Mouse (Mus musculus) forebrain, embryonic 14.5 days (tissue): ENCODE results near the gene Cdh4. TPM values are rescaled to one million over a fixed set of nuclear protein-coding genes. Genes with fewer than 3 reads are reported as not detected.

Source experiments
- ATAC-seq: fragments of 200-750 bp; cut with Nextera tagmentation; 2 replicates; pipeline ENCODE4 v1.8.0; 2017; ENCODE audit warnings: mild to moderate bottlenecking, moderate library complexity
- DNase-seq: peaks from one replicate; pipeline ENCODE4 v3.0.0-alpha.2; 2015; ENCODE audit warnings: low spot score
- H3K27ac ChIP-seq: fragments of 300-500 bp; sonication (generic); 2 replicates; pipeline ENCODE4 v1.5.1; 2014; ENCODE audit warnings: low read depth, mild to moderate bottlenecking, control low read depth, low read length, moderate library complexity
- H3K27me3 ChIP-seq: fragments of 300-500 bp; sonication (generic); replicated peaks from 2 replicates; pipeline ENCODE4 v1.6.1; 2014; ENCODE audit warnings: low read length, control low read depth, mixed read lengths; ENCODE audit not compliant: control insufficient read depth, insufficient read depth
- H3K36me3 ChIP-seq: fragments of 300-500 bp; sonication (generic); 2 replicates; pipeline ENCODE4 v1.6.1; 2014; ENCODE audit warnings: low read length, control low read depth; ENCODE audit not compliant: control insufficient read depth, insufficient read depth
- H3K4me1 ChIP-seq: fragments of 300-500 bp; sonication (generic); 2 replicates; pipeline ENCODE4 v1.6.1; 2014; ENCODE audit warnings: antibody characterized with exemption, low read length, control low read depth; ENCODE audit not compliant: control insufficient read depth, insufficient read depth
- H3K4me2 ChIP-seq: fragments of 300-500 bp; sonication (generic); 2 replicates; pipeline ENCODE4 v1.6.1; 2014; ENCODE audit warnings: mild to moderate bottlenecking, control low read depth, low read length
- H3K4me3 ChIP-seq: fragments of 300-500 bp; sonication (generic); 2 replicates; pipeline ENCODE4 v1.5.1; 2014; ENCODE audit warnings: low read depth, low read length, control low read depth
- H3K9ac ChIP-seq: fragments of 300-500 bp; sonication (generic); 2 replicates; pipeline ENCODE4 v1.6.1; 2014; ENCODE audit warnings: mild to moderate bottlenecking, low read length, control low read depth, moderate library complexity
- H3K9me3 ChIP-seq: fragments of 300-500 bp; sonication (generic); replicated peaks from 2 replicates; pipeline ENCODE4 v1.6.1; 2016; ENCODE audit warnings: low read length, control low read depth, mixed read lengths; ENCODE audit not compliant: control insufficient read depth
- WGBS: fragments of 180-500 bp; shearing (Covaris S2); extraction: QIAGEN DNeasy Blood & Tissue Kit; methylation state at CpG from one replicate; pipeline ENCODE4 v1.1.7; 2014; 5-methylcytosine and 5-hydroxymethylcytosine counted together
- polyA plus RNA-seq: library from polyadenylated mRNA; unstranded; fragments of >200 nt; fragmentation: Nextera tagmentation; extraction: Ambion mirVana; gene quantifications from 2 replicates; pipeline ENCODE4 v1.2.1, GENCODE M21; 2014

Cdh4 gene
- polyA plus RNA-seq, 1 experiment from 2014 or later, result 35.0 TPM

DNA sequence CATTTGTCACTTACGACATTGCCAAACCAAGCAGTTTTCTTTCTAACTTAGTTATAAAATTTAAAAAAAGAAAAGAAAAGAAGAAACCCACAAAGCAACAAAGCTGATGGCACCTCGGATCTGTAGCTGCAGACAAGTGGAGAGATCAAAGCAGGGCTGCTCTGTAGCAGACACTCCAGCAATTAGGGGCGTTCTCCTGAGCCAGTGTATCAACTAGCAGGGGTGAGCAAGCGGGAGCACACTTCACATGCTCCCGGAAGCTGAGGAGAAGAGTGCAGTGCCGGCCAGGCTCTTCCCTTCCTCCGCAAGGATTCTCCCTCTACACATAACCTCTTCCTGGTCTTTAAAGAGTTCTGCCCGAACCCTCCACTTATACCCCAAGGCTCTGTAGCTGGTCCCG lies 220.5 kb downstream of the Cdh4 start:
- Histone ChIP-seq H3K27me3 (no peaks in the 10 kb centered on the region), H3K4me2 (peak overlapping the region; percentile 33), H3K9me3 (no peaks in the 10 kb centered on the region), H3K9ac (no peak overlapping the region), H3K4me3 (no peak overlapping the region), H3K27ac (no peak overlapping the region), H3K36me3 (no peaks in the 10 kb centered on the region), H3K4me1 (peaks cover 15% of the 10 kb centered on the region; the same call in 1 of the 2 replicates)
- ATAC-seq, result peak; percentile 40; the same call in 1 of the 2 replicates
- 16% methylated on average over 9 of the region's 9 CpGs for WGBS
- DNase-seq, result peak; percentile 39

DNA sequence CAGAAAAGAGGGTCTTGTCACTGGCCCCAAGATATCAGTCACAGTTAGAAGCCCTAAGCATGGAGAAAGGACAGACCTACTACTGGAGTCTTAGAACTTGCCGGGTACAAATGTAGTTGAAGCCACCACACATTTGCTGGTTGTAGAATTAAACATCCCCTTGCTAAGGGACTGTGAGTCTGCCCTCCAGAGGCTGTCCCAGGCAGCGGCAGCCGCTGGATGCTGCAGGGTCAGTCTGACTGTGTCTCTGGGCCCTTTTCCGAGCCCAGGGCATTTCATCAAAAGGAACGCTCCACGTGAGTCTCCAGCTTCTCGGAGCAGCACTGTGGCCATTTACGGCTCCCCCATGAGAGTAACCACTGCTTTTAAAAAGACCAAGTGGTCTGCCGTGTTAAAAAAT lies 221.4 kb downstream of the Cdh4 start:
- no peak overlapping the region for H3K27ac ChIP-seq
- no peaks in the 10 kb centered on the region for H3K27me3 ChIP-seq
- no peaks in the 10 kb centered on the region for H3K36me3 ChIP-seq
- ATAC-seq (no peak), DNase-seq (no peak)
- H3K4me2 ChIP-seq, result no peak overlapping the region
- H3K4me1 ChIP-seq, result peaks cover 15% of the 10 kb centered on the region; the same call in 1 of the 2 replicates
- no peak overlapping the region for H3K4me3 ChIP-seq
- WGBS, result 36% methylated on average over 9 of the region's 9 CpGs
- H3K9me3 ChIP-seq, result no peaks in the 10 kb centered on the region
- no peak overlapping the region for H3K9ac ChIP-seq

DNA sequence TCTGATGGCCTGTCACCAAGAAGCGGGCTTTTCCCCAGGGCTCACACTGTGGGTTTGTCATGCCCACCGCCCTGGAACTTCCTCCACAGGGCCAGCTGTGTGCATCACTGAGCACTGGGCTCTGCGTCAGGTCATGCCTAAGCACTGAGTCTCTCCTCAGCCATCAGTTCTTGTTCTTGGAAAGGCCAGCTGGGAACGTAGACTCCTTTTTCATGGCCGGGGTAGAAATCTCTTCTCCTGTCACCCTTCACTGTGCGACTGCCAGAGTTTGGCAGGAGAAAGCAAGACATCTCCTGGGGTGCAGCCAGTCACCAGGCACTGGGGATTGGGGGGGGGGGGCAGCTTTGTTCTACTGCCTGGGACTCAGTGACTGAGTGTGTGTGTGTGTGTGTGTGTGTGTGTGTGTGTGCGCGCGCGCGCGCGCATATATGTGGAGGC lies 222.0 kb downstream of the Cdh4 start:
- Histone ChIP-seq H3K4me2 (no peak overlapping the region), H3K4me1 (peaks cover 19% of the 10 kb centered on the region; the same call in 1 of the 2 replicates), H3K4me3 (no peak overlapping the region), H3K27me3 (no peaks in the 10 kb centered on the region), H3K36me3 (no peaks in the 10 kb centered on the region), H3K9me3 (no peaks in the 10 kb centered on the region), H3K27ac (no peak overlapping the region; the same call in 1 of the 2 replicates), H3K9ac (no peak overlapping the region)
- ATAC-seq (peak; percentile 61), DNase-seq (peak; percentile 64)
- 67% methylated on average over 13 of the region's 13 CpGs for WGBS

DNA sequence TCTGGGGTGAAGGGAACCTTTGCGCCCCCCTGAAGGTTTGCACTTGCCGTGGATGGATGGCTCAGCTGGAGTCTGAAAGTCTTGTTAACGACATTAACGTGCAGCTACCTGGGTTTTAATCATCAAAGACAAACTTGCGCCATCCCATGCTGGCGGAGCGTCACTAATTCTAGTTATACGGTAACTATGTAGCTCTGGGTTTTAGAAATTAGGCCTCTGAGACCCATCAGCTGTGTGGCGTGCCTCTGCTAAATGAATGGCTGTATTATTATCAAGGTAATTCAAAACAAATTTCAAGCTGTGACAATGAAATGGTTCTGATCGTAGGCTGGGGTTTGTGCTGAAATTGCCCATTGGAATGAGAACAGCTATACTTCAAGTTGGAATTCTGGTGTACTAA lies 228.5 kb downstream of the Cdh4 start:
- H3K27me3 ChIP-seq, result no peaks in the 10 kb centered on the region
- DNase-seq (no peak), ATAC-seq (no peak)
- peaks cover 7% of the 10 kb centered on the region for H3K4me1 ChIP-seq
- no peak overlapping the region for H3K9ac ChIP-seq
- 22% methylated on average over 10 of the region's 10 CpGs for WGBS
- no peak overlapping the region for H3K4me3 ChIP-seq
- H3K4me2 ChIP-seq, result no peak overlapping the region
- no peak overlapping the region for H3K27ac ChIP-seq
- no peaks in the 10 kb centered on the region for H3K9me3 ChIP-seq
- H3K36me3 ChIP-seq, result no peaks in the 10 kb centered on the region

DNA sequence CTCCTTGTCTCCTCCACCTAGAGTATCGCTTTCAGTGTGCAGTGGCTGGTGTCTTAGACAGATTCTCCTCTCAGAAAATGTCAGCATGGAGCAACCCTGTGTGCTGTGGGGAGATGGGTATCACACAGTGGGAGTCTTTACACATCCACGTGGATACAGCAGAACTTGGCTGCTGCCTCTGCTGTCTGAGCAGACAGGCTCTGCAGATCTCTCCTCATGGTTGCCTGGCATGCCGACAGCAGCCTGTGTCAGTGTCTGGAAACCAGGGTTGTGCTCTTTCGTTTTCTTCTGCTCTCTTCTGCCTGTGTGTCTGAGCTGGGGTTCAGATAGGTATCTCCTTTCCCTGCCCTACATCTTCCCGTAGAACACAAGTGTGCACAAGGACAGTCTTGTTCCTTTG lies 237.6 kb downstream of the Cdh4 start:
- 69% methylated on average over 5 of the region's 5 CpGs for WGBS
- H3K27me3 ChIP-seq, result no peaks in the 10 kb centered on the region
- DNase-seq (peak; percentile 55), ATAC-seq (no peak)
- H3K4me3 ChIP-seq, result no peak overlapping the region
- H3K27ac ChIP-seq, result no peak overlapping the region
- H3K4me2 ChIP-seq, result no peak overlapping the region
- no peak overlapping the region for H3K9ac ChIP-seq
- H3K36me3 ChIP-seq, result no peaks in the 10 kb centered on the region
- H3K4me1 ChIP-seq, result no peaks in the 10 kb centered on the region
- H3K9me3 ChIP-seq, result no peaks in the 10 kb centered on the region

DNA sequence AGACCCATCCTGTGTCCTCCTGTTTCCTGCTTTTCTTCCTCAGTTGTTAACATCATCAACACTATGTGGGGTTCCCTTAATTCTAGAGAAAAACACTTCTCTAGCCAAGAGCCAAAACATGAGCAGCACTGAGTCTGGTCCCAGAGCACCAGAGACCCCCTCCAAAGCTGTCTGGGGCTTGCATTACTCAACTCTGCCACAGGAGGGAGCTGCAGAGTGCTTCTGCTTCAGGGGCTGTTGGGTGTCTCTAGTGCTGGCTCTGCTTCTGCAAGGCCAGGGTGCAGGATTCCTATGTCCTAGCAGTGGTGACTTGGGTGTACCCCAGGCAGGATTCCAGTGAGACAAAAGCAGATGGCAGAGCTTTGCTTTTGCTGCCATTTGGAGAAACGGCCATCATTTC lies 239.2 kb downstream of the Cdh4 start:
- Histone ChIP-seq H3K27me3 (no peaks in the 10 kb centered on the region), H3K9me3 (no peaks in the 10 kb centered on the region), H3K4me3 (no peak overlapping the region), H3K4me1 (no peaks in the 10 kb centered on the region), H3K9ac (no peak overlapping the region), H3K36me3 (no peaks in the 10 kb centered on the region), H3K27ac (no peak overlapping the region), H3K4me2 (no peak overlapping the region)
- no peak for DNase-seq
- 92% methylated on average over 1 of the region's 1 CpGs for WGBS
- no peak for ATAC-seq

DNA sequence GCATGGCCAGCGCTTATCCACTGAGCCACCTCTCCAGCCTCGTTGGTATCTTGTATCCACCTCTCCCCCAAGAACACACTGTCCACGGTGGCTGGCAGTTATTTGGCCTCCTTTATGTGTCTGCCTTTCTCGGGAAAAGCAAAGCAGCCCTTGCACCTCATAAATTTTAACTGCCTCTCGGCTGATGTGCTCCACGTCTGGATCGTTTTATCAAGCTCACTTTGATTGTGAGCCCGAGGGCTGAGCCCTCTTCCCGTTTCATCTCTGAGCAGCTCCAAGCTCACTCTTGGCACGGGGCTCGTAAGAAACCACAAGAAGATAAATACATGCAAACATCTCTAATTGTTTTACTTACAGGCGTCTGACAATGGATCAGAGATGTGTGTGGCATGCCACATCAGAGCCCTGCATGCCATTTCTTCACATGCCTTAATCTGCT lies 245.0 kb downstream of the Cdh4 start:
- H3K9ac ChIP-seq, result no peak overlapping the region
- no peak for ATAC-seq

DNA sequence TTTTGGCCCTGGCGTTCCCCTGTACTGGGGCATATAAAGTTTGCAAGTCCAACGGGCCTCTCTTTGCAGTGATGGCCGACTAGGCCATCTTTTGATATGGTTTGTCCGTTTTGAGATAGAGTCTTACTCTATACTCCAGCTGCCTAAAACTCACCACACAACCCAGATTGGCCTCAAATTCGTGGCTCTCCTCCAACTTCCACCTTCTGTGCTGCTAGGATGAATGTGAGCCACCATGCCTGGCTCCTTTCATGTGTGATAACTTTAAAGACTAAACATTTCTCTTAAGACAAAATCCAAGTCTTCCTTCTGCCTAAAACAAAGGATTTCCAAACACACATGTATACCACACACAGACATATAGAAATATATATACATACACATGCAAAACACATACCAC lies 246.7 kb downstream of the Cdh4 start:
- no peak overlapping the region for H3K27ac ChIP-seq
- ATAC-seq (peak; percentile 54; the same call in 1 of the 2 replicates), DNase-seq (peak; percentile 70)
- no peaks in the 10 kb centered on the region for H3K9me3 ChIP-seq
- no peaks in the 10 kb centered on the region for H3K36me3 ChIP-seq
- H3K9ac ChIP-seq, result no peak overlapping the region
- WGBS, result 78% methylated on average over 5 of the region's 5 CpGs
- H3K4me3 ChIP-seq, result no peak overlapping the region
- H3K4me1 ChIP-seq, result peaks cover 11% of the 10 kb centered on the region
- H3K27me3 ChIP-seq, result no peaks in the 10 kb centered on the region
- no peak overlapping the region for H3K4me2 ChIP-seq

More for the DNA sequence above, 245.0 kb downstream of the Cdh4 start:
- Histone ChIP-seq H3K36me3 (no peaks in the 10 kb centered on the region), H3K4me3 (no peak overlapping the region), H3K4me2 (no peak overlapping the region), H3K4me1 (peaks cover 11% of the 10 kb centered on the region), H3K27me3 (no peaks in the 10 kb centered on the region), H3K27ac (peak overlapping the region; percentile 39; the same call in 1 of the 2 replicates), H3K9me3 (no peaks in the 10 kb centered on the region)
- WGBS, result 42% methylated on average over 12 of the region's 12 CpGs
- no peak for DNase-seq

DNA sequence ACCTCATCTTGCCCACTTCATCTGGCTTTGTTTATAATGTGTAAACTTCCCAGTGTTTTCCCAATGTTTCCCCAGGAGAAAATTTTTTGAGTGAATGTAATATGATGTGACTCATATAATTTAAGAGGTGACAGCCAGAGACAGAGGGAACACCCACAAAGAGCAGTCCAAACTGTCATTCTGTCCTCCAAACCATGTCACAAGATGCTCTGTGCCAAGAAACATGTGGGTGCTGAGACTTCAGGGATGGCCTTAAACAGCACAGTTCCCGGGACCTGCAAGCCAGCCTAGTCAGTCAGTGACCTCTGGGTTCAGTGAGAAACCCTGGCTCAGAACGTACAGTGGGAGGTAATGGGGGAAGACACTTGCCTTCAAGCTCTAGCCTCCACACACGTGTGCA lies 247.5 kb downstream of the Cdh4 start:
- ATAC-seq (no peak), DNase-seq (no peak)
- H3K36me3 ChIP-seq, result no peaks in the 10 kb centered on the region
- H3K9ac ChIP-seq, result no peak overlapping the region
- H3K4me3 ChIP-seq, result no peak overlapping the region
- 73% methylated on average over 3 of the region's 3 CpGs for WGBS
- H3K4me2 ChIP-seq, result no peak overlapping the region
- no peaks in the 10 kb centered on the region for H3K9me3 ChIP-seq
- no peaks in the 10 kb centered on the region for H3K27me3 ChIP-seq
- peaks cover 11% of the 10 kb centered on the region for H3K4me1 ChIP-seq
- H3K27ac ChIP-seq, result no peak overlapping the region
